Mouse (Mus musculus) central nervous system, embryonic 11.5 days (tissue): Measurements from ENCODE around the gene Vps8. TPM values are rescaled to one million over a fixed set of nuclear protein-coding genes. Genes with fewer than 3 reads are reported as not detected.

ENCODE experiments used
- polyA plus RNA-seq: library from polyadenylated mRNA; depleted of rRNA; stranded (reverse); fragments of >200 nt; gene quantifications from 2 replicates; pipeline ENCODE4 v1.2.3, GENCODE M21; 2012; rRNA removed

Gene Vps8
- polyA plus RNA-seq = 12.6 and 15.6 TPM in 2 replicates

DNA sequence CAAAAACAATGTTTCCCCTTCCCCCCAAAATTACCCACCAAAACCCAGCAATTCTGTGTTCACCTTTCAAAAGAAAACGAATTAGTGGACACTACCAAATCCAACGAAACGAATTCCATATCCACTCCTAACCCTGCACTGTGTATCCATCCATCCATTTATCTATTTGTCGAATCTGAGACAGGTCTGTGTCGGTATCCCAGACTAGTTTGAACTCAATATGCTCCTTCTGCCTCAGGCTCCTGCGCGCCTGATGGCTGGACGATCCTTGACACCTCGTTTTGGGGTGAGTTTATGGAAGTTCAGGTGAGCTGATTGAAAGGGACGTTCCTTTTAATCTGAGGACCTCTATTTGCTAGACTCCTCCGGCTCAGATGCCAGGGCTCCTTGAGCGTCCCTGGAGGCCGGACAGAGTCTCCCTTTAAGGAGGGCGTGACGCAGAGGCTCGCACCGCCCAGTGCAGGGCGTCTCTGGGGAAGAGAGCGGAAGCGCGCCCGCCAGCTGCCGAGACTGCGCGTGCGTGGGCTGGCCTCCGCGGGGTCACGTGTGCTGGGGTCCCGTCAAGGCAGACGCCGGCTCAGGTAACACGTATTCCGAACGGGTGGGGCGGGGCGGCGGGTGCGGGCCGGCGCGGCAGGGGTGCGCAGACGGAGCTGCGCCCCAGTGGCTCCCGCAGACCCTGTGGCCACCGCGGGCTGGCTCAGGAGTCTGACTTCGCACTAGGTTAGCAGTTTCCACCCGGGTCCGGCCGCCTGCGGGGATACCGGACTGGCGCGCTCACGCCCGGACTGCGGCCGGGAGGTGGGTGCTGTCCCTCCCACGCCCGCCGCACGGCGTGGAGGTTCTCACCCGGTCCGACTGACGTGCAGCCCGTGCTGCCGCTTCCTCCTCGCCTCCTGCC is at the start of gene Vps8:
Vps8 (plus strand) TSS at position 474 of the 901 bp plus-strand sequence.

Other genes with a start within 250 kb of the Vps8 start
- 20.4 and 33.5 TPM in 2 replicates for gene Ephb3, start 218.4 kb upstream of the Vps8 start, polyA plus RNA-seq